Mouse (Mus musculus): ENCODE measurements around the gene Aox3. TPM values are rescaled to one million over a fixed set of nuclear protein-coding genes. Genes with fewer than 3 reads are reported as not detected.

Gene Aox3
- polyA plus RNA-seq, 1 experiment from 2014 or later = not detected

DNA sequence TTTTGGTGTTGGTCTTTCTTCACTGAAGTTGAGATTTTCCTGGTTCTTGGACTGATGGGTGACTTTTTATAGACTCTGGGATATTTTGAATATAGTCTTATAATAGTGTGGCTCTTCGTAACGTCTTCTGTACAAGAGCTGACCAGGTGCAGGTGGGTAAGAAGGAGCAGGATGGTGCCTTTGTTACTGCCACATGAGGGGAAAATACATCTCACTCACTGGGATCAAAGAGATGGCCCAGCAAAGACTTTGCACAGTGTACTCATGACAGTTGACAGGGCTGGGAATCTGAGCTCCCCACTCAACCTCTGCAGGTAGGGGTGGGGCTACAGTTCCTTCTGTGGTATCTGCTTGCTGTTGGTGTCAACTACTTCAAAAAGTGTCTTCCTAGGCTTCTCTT is 38.7 kb upstream of the Aox3 start:
- no peak for DNase-seq (ENCODE audit: low spot score)
- WGBS = 87% methylated on average over 2 of the region's 2 CpGs
- no peaks in the 10 kb centered on the region for H3K4me1 ChIP-seq (replicated peaks; ENCODE audit: control insufficient read depth, insufficient read depth, low read length)
- H3K27me3 ChIP-seq (replicated peaks; ENCODE audit: control insufficient read depth, insufficient read depth, low read length) = no peaks in the 10 kb centered on the region
- no peak overlapping the region for H3K4me3 ChIP-seq (ENCODE audit: low read depth, low read length)
- H3K9me3 ChIP-seq (ENCODE audit: control insufficient read depth, low read length) = no peaks in the 10 kb centered on the region
- no peak overlapping the region for H3K27ac ChIP-seq (ENCODE audit: low read depth, low read length)
- ATAC-seq (replicated peaks; ENCODE audit: low FRiP score) = no peak
- no peak overlapping the region for H3K4me2 ChIP-seq
- H3K36me3 ChIP-seq (ENCODE audit: control insufficient read depth, insufficient read depth, low read length) = no peaks in the 10 kb centered on the region
- H3K9ac ChIP-seq (ENCODE audit: low read depth, low read length) = no peak overlapping the region

DNA sequence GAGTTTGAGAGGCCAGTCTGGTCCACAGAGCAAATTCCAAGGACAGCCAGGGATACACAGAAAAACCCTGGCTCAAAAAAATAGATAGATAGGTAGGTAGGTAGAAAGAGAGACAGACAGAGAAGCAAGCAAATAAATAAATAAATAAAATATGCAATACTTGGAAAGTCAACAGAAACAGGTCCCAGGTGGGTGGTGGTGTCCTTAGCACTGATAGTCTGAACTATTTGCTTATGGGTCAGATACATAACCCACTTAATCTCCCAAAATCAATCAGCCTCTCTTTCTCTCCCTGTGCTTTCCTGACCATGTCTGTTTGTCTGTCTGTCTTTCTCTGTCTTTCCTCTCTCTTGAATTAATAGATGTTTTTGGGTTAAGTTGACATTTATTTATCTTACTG is 35.0 kb upstream of the Aox3 start:
- Histone ChIP-seq H3K36me3 (ENCODE audit: control insufficient read depth, insufficient read depth, low read length) (no peaks in the 10 kb centered on the region), H3K27me3 (replicated peaks; ENCODE audit: control insufficient read depth, insufficient read depth, low read length) (no peaks in the 10 kb centered on the region), H3K9me3 (ENCODE audit: control insufficient read depth, low read length) (no peaks in the 10 kb centered on the region), H3K4me3 (ENCODE audit: low read depth, low read length) (no peak overlapping the region), H3K4me2 (no peak overlapping the region), H3K27ac (ENCODE audit: low read depth, low read length) (no peak overlapping the region), H3K9ac (ENCODE audit: low read depth, low read length) (no peak overlapping the region), H3K4me1 (replicated peaks; ENCODE audit: control insufficient read depth, insufficient read depth, low read length) (no peaks in the 10 kb centered on the region)
- ATAC-seq (replicated peaks; ENCODE audit: low FRiP score) = no peak
- no peak for DNase-seq (ENCODE audit: low spot score)

DNA sequence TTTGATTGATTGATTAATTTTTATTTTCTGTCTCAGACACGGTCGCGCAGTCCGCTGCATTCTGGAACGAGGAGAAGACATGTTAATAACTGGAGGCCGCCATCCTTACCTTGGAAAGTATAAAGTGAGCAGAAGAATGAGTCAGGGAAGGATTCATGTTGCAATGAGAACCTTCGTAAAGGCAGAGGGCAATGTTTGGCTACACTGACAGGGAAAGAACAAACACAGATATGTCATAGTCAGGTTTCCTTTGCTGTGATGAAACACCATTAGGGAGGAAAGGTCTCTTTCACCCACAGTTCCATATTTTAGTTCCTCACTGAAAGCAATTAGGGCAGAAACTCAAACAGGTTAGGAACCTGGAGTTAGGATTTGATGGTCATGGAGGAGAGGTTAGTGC is 34.5 kb upstream of the Aox3 start:
- Histone ChIP-seq H3K27ac (ENCODE audit: low read depth, low read length) (no peak overlapping the region), H3K4me1 (replicated peaks; ENCODE audit: control insufficient read depth, insufficient read depth, low read length) (no peaks in the 10 kb centered on the region), H3K4me3 (ENCODE audit: low read depth, low read length) (no peak overlapping the region), H3K36me3 (ENCODE audit: control insufficient read depth, insufficient read depth, low read length) (no peaks in the 10 kb centered on the region), H3K9me3 (ENCODE audit: control insufficient read depth, low read length) (no peaks in the 10 kb centered on the region), H3K4me2 (no peak overlapping the region), H3K27me3 (replicated peaks; ENCODE audit: control insufficient read depth, insufficient read depth, low read length) (no peaks in the 10 kb centered on the region), H3K9ac (ENCODE audit: low read depth, low read length) (no peak overlapping the region)
- DNase-seq (ENCODE audit: low spot score) (no peak), ATAC-seq (replicated peaks; ENCODE audit: low FRiP score) (no peak)
- 81% methylated on average over 7 of the region's 7 CpGs for WGBS

DNA sequence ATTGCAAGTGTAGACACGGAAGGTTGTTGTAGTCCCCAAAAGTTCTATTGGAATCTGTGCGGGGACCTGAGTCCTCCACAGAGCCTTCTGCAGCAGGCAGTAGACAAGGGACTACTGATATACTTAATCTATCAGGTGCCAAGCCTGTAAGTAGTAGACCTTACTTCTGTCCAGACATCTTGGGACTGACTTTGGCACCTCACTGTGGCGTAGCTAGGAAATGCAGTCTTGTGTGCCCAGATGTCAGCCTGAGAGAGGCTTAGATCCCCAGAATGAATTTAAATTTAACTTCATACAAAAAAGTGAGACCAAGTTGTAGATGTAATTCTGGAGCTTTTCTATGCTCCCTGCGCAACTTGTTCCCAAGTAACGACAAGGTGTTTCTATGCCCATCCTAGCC is 33.2 kb upstream of the Aox3 start:
- WGBS = 82% methylated on average over 5 of the region's 5 CpGs
- no peak overlapping the region for H3K4me3 ChIP-seq (ENCODE audit: low read depth, low read length)
- H3K27ac ChIP-seq (ENCODE audit: low read depth, low read length) = no peak overlapping the region
- ATAC-seq (replicated peaks; ENCODE audit: low FRiP score) = no peak
- no peaks in the 10 kb centered on the region for H3K27me3 ChIP-seq (replicated peaks; ENCODE audit: control insufficient read depth, insufficient read depth, low read length)
- no peaks in the 10 kb centered on the region for H3K36me3 ChIP-seq (ENCODE audit: control insufficient read depth, insufficient read depth, low read length)
- no peak overlapping the region for H3K9ac ChIP-seq (ENCODE audit: low read depth, low read length)
- H3K9me3 ChIP-seq (ENCODE audit: control insufficient read depth, low read length) = no peaks in the 10 kb centered on the region
- H3K4me2 ChIP-seq = no peak overlapping the region
- no peaks in the 10 kb centered on the region for H3K4me1 ChIP-seq (replicated peaks; ENCODE audit: control insufficient read depth, insufficient read depth, low read length)
- no peak for DNase-seq (ENCODE audit: low spot score)

DNA sequence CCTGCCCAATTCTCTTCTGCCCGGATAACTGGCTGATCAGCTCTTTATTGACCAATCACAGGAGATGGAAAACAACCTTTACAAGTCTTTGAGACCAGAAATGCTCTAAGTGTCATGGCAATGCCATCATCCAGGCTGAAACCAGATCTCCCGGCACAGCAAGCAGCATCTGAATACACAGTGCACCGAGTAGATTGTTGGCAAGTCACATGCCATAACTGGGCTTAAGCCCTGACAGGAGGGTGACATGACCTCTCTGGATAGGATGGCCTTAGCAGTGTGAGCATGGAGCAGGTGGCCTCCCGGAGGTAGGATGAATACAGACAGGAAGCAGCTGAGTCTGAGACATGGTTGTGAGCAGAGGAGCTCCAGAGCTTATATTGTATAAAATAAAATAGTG is 32.5 kb upstream of the Aox3 start:
- WGBS = 77% methylated on average over 4 of the region's 4 CpGs
- no peak for ATAC-seq (replicated peaks; ENCODE audit: low FRiP score)
- no peak overlapping the region for H3K4me3 ChIP-seq (ENCODE audit: low read depth, low read length)
- DNase-seq (ENCODE audit: low spot score) = no peak
- H3K9ac ChIP-seq (ENCODE audit: low read depth, low read length) = no peak overlapping the region
- H3K9me3 ChIP-seq (ENCODE audit: control insufficient read depth, low read length) = no peaks in the 10 kb centered on the region
- H3K4me2 ChIP-seq = no peak overlapping the region
- no peaks in the 10 kb centered on the region for H3K4me1 ChIP-seq (replicated peaks; ENCODE audit: control insufficient read depth, insufficient read depth, low read length)
- H3K27me3 ChIP-seq (replicated peaks; ENCODE audit: control insufficient read depth, insufficient read depth, low read length) = no peaks in the 10 kb centered on the region
- H3K36me3 ChIP-seq (ENCODE audit: control insufficient read depth, insufficient read depth, low read length) = no peaks in the 10 kb centered on the region
- no peak overlapping the region for H3K27ac ChIP-seq (ENCODE audit: low read depth, low read length)

DNA sequence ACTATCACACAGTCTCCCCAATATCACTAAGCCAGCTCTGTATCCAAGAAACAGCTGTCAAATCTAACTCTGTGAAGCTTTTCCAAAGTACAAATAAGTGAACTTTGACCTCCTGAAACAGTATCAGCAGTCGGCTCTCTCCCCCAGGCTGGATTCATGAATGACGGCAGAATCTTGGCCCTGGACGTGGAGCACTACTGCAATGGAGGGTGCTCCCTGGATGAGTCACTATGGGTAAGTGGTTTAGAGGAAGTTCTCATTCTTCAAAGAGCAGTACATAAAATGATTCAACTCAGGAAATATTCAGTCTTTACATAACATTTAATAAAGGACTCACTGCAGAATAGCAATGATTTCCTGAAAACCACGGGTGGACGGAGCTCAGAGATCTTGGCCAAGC is 31.6 kb upstream of the Aox3 start:
- H3K27me3 ChIP-seq (replicated peaks; ENCODE audit: control insufficient read depth, insufficient read depth, low read length) = no peaks in the 10 kb centered on the region
- no peaks in the 10 kb centered on the region for H3K9me3 ChIP-seq (ENCODE audit: control insufficient read depth, low read length)
- 75% methylated on average over 5 of the region's 5 CpGs for WGBS
- no peaks in the 10 kb centered on the region for H3K36me3 ChIP-seq (ENCODE audit: control insufficient read depth, insufficient read depth, low read length)
- no peak overlapping the region for H3K9ac ChIP-seq (ENCODE audit: low read depth, low read length)
- H3K4me2 ChIP-seq = no peak overlapping the region
- H3K27ac ChIP-seq (ENCODE audit: low read depth, low read length) = no peak overlapping the region
- no peak overlapping the region for H3K4me3 ChIP-seq (ENCODE audit: low read depth, low read length)
- ATAC-seq (replicated peaks; ENCODE audit: low FRiP score) (no peak), DNase-seq (ENCODE audit: low spot score) (no peak)
- no peaks in the 10 kb centered on the region for H3K4me1 ChIP-seq (replicated peaks; ENCODE audit: control insufficient read depth, insufficient read depth, low read length)

DNA sequence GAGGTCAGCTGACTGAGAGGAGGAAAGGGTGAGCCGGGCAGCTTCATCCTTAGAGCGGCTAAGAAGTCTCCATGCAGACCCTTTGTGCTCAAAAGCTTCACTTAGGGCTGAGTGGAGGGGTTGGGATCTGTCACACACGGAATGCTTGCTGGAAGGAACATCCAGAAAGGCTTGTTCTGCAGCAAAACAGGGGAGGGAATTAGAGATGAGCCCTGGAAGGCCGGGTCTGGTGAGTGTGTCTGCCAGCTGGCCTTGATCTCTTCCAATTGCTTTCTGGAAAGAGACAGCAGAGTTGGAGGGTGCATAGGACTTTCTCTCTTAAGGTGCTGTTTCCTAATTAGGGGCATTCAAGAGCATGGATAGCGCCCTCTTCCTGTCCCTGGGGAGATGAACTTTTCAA is 23.6 kb upstream of the Aox3 start:
- 64% methylated on average over 5 of the region's 5 CpGs for WGBS
- Histone ChIP-seq H3K4me2 (no peak overlapping the region), H3K4me3 (ENCODE audit: low read depth, low read length) (no peak overlapping the region), H3K27me3 (replicated peaks; ENCODE audit: control insufficient read depth, insufficient read depth, low read length) (no peaks in the 10 kb centered on the region), H3K9me3 (ENCODE audit: control insufficient read depth, low read length) (no peaks in the 10 kb centered on the region), H3K27ac (ENCODE audit: low read depth, low read length) (no peak overlapping the region), H3K4me1 (replicated peaks; ENCODE audit: control insufficient read depth, insufficient read depth, low read length) (no peaks in the 10 kb centered on the region), H3K36me3 (ENCODE audit: control insufficient read depth, insufficient read depth, low read length) (no peaks in the 10 kb centered on the region), H3K9ac (ENCODE audit: low read depth, low read length) (no peak overlapping the region)
- DNase-seq (ENCODE audit: low spot score) = no peak
- no peak for ATAC-seq (replicated peaks; ENCODE audit: low FRiP score)

DNA sequence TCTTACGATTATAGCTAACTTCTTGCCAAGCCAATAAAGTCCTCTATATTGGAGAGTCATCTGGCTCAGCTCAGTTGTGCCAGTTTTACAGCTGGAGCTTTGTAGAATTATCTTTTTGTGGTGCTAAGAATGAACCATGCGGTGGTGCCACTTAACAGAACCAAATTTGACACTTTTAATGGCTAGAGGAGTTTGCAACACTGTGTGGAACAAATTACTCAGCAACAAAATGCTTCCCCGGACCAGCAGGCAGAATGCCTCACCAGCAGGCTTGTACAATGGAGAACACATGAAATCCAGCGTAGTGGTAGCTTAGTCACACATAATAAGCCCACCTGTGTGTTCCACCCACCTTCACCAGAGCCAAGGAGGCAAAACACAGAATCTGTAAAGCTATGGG is 22.7 kb upstream of the Aox3 start:
- Histone ChIP-seq H3K27me3 (replicated peaks; ENCODE audit: control insufficient read depth, insufficient read depth, low read length) (no peaks in the 10 kb centered on the region), H3K4me3 (ENCODE audit: low read depth, low read length) (no peak overlapping the region), H3K9me3 (ENCODE audit: control insufficient read depth, low read length) (no peaks in the 10 kb centered on the region), H3K4me1 (replicated peaks; ENCODE audit: control insufficient read depth, insufficient read depth, low read length) (no peaks in the 10 kb centered on the region), H3K9ac (ENCODE audit: low read depth, low read length) (no peak overlapping the region), H3K36me3 (ENCODE audit: control insufficient read depth, insufficient read depth, low read length) (no peaks in the 10 kb centered on the region), H3K4me2 (no peak overlapping the region), H3K27ac (ENCODE audit: low read depth, low read length) (no peak overlapping the region)
- ATAC-seq (replicated peaks; ENCODE audit: low FRiP score) (no peak), DNase-seq (ENCODE audit: low spot score) (no peak)
- 74% methylated on average over 4 of the region's 4 CpGs for WGBS

DNA sequence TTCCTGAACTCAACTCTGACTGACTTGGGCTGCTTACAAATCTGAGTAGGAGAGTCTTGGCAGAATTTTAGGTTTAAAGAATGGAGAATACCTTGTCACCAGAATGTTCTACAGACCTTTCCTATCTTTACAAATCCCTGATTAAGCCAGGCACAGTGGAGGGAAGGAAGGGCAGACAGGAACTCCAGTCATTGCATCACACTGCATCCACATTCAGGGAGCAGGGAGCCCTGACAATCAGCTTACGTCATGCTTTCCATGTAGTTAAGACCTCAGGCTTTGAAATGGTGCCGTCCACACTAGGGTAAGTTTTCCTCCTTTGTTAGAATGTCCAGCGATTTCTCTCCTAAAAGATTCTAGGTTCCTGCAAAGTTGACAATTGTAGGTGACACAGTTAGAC is 21.7 kb upstream of the Aox3 start:
- WGBS = 58% methylated on average over 3 of the region's 3 CpGs
- ATAC-seq (replicated peaks; ENCODE audit: low FRiP score) (no peak), DNase-seq (ENCODE audit: low spot score) (no peak)

More for the DNA sequence above, 21.7 kb upstream of the Aox3 start:
- H3K27ac ChIP-seq (ENCODE audit: low read depth, low read length) = no peak overlapping the region
- no peaks in the 10 kb centered on the region for H3K9me3 ChIP-seq (ENCODE audit: control insufficient read depth, low read length)
- no peaks in the 10 kb centered on the region for H3K4me1 ChIP-seq (replicated peaks; ENCODE audit: control insufficient read depth, insufficient read depth, low read length)
- H3K4me3 ChIP-seq (ENCODE audit: low read depth, low read length) = no peak overlapping the region
- H3K27me3 ChIP-seq (replicated peaks; ENCODE audit: control insufficient read depth, insufficient read depth, low read length) = no peaks in the 10 kb centered on the region
- H3K4me2 ChIP-seq = no peak overlapping the region
- no peak overlapping the region for H3K9ac ChIP-seq (ENCODE audit: low read depth, low read length)
- no peaks in the 10 kb centered on the region for H3K36me3 ChIP-seq (ENCODE audit: control insufficient read depth, insufficient read depth, low read length)
